Mouse (Mus musculus) kidney, postnatal 14 days (tissue): ENCODE measurements around the gene Trip10.
A peak's percentile ranks its signal among the peaks of the same experiment; 100 is the strongest.
"Not testable (repeated sequence)": the region's sequence is repeated elsewhere in the genome, so short reads cannot be mapped to it uniquely, and the experiment has no call there.

Source experiments
- DNase-seq: peaks from one replicate; pipeline ENCODE4 v3.0.0; 2022; ENCODE audit warnings: mixed read lengths

Trip10 gene

DNA sequence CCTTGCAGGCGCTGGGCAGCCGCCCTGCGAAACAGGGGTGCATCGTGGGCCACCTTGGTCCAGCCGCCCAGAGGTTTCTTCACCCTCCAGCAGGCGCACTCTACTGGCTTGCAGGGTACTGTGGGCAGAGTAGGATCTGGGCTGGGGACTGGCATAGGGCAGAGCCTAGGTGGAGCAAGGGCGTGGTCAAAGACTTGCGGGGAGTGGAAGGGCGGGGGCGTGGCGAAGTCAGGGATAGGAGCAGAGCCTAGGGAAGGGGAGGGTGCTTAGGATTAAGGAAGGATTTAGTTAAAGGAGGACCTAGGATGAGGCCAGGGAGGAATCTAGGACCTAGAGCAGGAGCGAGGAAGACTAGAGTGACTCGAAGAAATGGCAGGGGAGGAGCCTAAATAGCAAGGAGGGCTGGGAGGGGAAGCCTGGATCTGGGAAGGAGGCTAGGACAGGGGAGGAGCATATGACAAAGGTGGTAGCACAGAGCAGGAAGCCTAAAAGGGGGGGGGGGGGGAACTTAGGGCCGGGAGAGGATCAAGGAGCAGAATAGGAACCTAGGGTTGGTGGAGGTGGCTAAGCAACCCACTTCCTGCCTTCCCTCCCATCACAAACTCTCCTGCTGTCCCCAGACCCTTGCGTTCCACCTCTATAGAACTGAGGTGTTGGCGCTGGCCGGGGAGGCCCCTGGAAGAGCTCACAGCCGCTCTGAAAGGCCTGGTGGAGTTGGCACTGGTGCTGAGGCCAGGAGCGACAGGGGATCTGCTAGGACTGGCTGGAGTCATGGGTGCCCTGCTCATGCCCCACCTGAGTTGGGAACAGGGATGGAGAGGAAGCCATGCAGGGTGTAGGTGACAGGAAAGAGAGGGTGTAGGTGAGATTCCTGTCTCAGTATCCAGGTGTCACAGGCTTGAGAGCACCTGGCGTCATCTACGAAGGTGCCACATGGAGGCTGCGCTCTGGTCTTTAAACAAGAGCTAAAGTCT is 16.0 kb downstream of the Trip10 start:
- peak; percentile 92 for DNase-seq

DNA sequence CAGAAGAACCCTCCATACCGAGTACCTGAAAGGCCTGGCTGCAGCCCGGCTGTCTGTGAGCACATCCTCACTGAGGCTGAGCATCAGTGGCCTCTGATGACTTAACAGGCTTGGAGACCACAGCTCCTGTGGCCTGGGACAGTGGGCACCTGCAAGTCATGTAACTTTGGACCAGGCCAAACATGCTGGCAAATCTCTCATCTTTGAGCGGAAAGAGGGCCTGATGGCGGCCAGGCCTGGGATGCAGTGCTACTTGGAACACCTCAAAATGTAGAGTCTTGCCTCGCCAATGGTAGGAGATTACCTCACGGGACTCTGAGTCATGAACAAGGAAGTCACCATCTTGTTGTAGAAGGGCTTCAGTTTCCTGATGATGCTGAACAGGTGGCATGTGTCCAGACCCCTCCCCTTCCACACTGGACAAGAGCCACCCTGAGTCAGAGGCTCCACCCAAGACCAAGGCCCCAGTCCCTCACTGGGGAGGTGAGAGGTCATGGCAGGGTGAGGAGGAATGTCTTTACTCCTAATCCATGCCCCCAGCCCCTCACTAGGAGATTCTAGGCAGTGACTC is 18.4 kb downstream of the Trip10 start:
- no peak for DNase-seq

DNA sequence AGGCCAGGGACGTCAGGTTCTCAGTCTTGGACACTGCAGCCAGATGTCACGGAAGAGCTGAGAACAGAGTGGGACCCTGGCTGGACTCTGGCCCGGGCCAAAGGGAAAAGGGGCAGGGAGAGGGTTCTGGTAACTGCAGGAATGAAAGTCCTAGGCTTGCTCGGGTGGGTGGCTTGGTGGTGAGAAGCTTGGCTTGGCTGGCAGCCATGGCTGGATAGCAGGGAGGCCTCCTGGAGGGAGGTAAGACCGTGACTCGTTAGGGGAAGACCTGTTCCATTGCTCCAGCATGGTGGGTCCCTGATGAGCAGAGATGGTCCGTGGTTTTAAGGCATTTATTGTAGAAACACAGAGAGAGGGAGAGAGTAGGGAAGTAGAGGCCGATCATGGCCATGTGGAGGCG is 22.0 kb downstream of the Trip10 start:
- no peak for DNase-seq

- DNase-seq = no peak
These were observed 24.6 kb downstream of the Trip10 start for GRCm38 (mm10) chr17:57273846-57274245.

DNA sequence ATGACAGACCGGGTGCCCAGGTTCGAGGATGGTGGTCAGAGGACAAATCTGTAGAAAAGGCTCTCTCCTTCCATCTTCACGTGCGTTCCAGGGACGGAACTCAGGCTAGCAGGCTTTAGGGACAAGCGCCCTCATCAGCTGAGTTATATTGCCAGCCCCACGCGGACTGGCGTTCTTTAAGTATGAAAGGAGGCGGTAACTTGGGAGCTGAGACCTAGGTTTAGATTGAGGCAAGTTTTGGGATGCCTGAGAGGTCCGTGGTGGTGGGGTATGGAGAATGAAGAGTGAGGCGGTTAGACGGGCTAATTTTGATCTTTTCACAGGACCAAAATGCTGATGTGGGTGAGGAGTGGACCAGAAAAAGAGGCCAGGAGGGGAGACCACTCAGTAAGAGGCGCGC is 25.4 kb downstream of the Trip10 start:
- no peak for DNase-seq

DNA sequence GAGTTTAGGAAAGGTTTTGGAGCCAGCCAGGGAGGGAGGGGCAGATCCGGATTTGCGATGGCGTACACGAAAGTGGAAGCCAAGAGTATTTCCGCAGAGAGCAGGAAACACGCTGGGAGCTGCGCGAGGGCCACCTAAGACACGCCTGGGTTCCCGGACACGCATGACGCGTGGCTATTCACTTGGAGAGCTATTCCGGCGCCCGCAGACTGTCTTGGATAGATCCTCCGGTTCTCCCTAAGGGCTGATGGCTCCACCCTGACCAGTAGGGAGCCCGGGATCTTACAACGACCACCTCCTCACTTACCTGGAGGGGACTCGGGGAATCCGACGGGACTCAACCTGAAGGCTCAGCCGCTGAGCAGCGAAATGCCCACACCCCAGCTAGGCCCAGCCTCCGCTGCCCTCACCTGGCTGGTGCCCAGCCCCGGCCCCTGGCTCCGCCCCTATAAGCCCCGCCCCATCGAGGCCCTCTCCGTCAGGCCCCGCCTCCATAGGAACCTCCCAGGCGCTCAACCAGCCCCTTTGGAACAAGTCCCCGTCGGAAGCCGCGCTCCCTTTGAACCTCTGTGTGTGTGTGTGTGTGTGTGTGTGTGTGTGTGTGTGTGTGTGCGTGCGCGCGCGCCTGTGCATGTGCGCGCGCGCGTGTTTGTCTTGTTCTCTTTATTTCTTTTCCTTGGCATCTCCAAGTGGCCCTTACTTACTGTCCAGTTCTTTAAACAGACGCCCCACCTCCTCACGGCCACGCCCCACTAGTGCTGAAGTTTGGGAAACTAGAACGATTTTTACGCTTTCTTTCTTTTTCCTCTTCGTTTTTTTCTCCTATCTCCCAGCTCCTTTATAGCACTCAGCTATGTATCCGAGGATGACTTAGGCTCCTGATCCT is 26.1 kb downstream of the Trip10 start:
- peak; percentile 95 for DNase-seq

DNA sequence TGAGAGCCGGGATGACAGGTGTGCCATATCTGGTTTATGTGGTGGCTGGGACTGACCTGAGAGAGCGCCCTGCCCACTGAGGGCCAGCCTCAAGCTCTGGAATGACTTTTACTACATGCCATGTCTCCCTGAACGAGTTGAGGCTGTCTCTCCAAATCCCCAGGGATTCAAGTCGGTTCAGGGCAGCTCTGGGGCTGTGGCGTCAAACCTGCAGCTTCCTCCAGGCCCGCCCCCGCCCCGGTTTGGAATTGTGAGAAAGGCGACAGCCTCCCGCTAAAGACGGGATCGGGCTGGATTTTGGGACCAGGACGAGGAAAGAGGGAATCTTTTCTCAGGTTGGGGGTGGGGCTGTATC is 26.7 kb downstream of the Trip10 start:
- DNase-seq = peak; percentile 45

DNA sequence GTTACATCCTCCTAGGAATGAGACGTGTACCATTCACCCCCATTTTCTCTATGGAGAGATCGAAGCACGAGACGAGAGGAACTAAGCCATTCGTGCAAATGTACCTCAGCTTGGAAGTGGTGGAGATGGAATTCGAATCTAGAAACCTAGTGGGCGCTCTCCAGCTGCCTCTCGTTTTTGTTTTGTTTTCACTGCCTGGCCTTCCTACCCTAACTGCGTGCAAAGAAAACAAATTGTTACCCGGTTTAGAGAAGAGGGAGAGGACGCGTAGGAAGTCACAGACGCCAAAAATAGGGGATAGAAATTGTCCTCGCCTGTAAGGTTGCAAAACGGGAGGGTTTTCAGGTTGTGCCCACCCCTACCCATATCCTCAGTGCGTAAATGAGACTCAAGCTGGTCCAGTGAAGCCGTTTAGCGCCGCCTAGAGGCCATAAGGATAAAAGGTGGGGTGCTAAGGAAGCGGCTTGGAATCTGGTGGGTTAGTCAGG is 27.4 kb downstream of the Trip10 start:
- DNase-seq = peak; percentile 87

DNA sequence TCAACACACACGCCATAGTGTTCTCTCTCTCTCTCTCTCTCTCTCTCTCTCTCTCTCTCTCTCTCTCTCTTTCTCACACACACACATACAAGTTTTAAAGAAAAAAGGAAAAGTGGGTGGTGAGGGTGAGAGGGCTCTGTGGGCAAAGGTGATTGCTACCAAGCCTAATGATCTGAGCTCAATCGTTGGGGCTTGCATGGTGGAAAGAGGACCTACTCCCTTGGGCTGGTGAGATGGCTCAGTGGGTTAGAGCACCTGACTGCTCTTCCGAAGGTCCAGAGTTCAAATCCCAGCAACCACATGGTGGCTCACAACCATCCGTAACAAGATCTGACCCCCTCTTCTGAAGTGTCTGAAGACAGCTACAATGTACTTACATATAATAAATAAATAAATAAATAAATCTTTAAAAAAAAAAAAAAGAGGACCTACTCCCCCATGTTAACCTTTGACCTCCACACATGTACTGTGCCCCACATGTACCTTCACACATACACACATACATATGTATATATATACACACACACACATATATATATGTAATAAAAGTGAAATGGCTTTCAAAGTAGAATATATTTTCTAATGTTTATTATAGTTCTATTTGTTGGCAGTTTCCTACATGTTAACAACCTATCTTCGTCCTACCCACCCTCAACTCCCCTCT is 28.5 kb downstream of the Trip10 start:
- DNase-seq = not testable (repeated sequence)

DNA sequence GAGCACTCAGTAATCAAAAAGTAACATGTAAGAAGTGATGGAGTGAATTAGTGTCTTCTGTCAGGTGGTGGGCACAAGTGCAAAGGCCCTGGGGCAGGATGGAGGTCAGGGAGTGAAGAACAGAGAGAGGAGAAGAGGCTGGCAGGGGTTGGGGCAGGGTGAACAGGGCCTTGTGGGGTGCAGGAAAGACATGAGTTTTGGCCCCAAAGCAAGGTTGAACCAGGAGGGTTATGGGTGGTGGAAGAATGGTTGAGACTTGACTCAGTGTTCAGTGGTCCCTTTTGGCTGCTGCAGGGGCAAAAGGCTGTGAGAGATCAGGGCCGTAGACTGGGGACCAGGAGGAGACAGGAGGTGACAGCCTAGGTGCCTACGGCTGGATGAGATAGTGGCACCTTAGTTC is 29.3 kb downstream of the Trip10 start:
- DNase-seq = no peak

GRCm38 (mm10) chr17:57278943-57279590 is 29.8 kb downstream of the Trip10 start, which contains the start of gene Vav1:
TSS of gene Vav1 (plus strand) at chr17:57279100.
- DNase-seq = no peak

DNA sequence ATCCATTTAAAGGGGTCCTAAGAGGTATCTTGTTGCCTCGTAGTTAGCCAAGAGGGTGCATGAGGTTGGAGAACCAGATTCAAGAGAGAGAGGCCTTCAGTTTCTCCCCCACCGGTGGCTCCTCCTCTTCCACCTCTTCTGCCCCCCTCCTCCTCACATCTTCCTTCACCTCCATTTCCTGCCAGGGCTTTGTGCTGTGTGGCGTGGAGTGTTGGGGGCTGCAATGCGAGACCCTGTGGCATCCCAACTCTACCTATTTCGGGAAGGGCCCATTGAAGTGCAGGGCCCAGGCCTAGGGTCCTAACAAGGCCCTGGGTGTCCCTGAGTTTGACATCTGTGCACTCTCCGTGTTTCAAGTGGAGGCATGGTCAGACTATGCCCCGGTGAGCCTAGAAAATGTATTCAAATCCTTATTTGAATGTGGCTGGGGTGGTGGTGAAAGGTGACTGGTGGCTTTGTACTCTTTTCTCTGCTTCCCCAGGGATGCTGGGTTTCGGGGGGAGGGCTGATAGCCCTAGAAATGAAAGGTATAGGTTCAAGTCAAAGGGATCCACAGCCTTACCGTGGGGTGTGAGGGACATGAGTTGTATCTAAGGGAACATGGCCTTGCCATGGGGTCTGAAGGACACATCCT is 30.5 kb downstream of the Trip10 start:
- no peak for DNase-seq

- DNase-seq = no peak
These were observed 31.2 kb downstream of the Trip10 start for GRCm38 (mm10) chr17:57280411-57280810.

DNA sequence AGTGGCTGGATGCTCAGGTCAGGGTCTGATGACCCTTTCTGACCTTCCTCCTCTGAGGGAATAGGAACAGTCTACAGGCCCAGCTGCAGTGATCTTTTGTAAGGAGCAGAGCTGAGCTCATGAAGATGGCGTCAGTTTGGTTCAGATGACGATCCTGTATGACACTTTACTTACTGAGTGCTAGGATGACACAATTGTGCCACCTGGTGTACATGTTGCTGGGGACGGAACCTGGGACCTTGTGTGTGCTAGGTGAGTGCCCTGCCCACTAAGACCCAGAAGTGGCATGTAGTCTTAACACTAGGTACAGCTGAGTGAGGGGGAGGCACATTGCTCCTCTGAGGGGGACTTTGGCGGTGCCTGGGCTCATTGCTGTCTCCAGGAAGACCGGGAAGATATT is 34.7 kb downstream of the Trip10 start:
- no peak for DNase-seq

- DNase-seq = no peak
These were observed 35.8 kb downstream of the Trip10 start for GRCm38 (mm10) chr17:57285077-57285476.

- DNase-seq = no peak
These were observed 37.6 kb downstream of the Trip10 start for GRCm38 (mm10) chr17:57286718-57287355.

- DNase-seq = no peak
These were observed 40.0 kb downstream of the Trip10 start for GRCm38 (mm10) chr17:57289252-57289651.

DNA sequence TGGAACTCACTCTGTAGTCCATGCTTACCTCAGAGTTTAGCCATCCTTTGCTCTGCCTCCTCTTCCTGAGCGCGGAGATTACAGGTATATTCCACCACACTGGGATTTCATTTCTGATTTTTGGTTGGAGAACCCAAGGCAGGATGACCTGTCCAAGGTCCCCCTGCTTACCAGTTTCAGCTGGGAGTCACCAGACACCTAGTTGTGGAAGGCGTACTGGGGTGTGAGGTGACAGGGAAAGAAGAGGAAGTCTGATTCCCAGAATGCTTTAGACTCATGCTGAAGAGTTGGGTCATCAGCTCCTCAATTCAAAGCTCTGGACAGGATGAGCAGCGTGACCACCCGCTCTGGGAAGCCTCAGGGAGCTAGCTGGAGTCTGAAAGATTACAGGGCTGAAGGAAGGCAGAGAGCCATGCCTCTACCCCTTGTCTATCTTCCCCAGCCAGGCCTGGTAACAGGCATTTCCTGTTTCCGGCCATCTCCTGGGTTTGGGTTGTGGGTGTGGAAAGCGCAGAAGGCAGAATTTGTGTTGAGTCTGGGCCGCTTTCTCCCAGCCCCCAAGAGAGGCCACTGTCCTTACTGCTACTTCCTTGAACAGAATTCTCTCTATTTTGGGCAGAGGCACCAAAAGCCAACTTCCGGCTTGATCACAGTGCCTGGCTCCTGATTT is 40.9 kb downstream of the Trip10 start:
- DNase-seq = no peak

GRCm38 (mm10) chr17:57290671-57291055 is 41.4 kb downstream of the Trip10 start:
- no peak for DNase-seq

DNA sequence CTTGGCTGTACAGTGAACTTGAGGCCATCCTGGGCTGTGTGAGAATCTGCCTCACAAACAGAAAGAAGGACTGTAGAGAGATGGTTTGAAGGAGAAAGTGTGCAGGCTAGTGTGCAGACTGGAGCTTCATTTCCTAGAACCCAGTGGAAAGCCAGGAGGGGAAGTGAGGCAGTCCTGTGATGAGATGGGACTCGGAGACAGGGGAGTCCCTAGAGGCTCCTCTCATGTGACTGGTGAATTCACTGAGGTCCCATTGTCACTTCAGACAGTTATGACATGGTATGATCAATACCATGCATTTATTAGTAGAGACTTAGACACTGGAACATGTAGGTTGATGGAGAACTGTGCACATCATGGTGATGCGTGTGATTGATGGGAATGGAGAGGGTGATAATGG is 43.0 kb downstream of the Trip10 start:
- no peak for DNase-seq
